ENCODE assay signal across 13 mouse cellular contexts in genomic region chrX:137170021-137170420, GRCm38 (mm10). TPM values are rescaled to one million over a fixed set of nuclear protein-coding genes. Genes with fewer than 3 reads are reported as not detected.
A peak's percentile ranks its signal among the peaks of the same experiment; 100 is the strongest.
DNase-seq lines count a peak whose midpoint lies in the region; ATAC-seq and TF ChIP-seq lines count a peak whose summit lies in the region.
"Had no signal": no experiment of that assay in that cellular context is flagged by ENCODE, and none has a peak within 500 bp of the region (broad histone marks: within the 10 kb centered on the region; RNA-seq: fewer than 3 reads in every experiment).

No protein-coding gene starts in this region.

- H3K4me2 ChIP-seq in hindbrain, postnatal 0 days (ENCODE audit: low read depth, low read length), result no peak overlapping the region
- no peak overlapping the region for H3K4me2 ChIP-seq in hindbrain, embryonic 12.5 days (replicated peaks)
- H3K4me2 ChIP-seq: heart, embryonic 15.5 days; limb, embryonic 13.5 days had no signal

- H3K4me1 ChIP-seq in hindbrain, postnatal 0 days (ENCODE audit: insufficient read depth, low read length), result no peaks in the 10 kb centered on the region
- no peaks in the 10 kb centered on the region for H3K4me1 ChIP-seq in hindbrain, embryonic 12.5 days
- H3K4me1 ChIP-seq in thymus, adult 2 months (replicated peaks; ENCODE audit: control insufficient read depth, insufficient read depth, low read length), result no peaks in the 10 kb centered on the region
- H3K4me1 ChIP-seq: heart, embryonic 15.5 days; limb, embryonic 13.5 days had no signal

- no peak for DNase-seq in hindbrain, postnatal 0 days (ENCODE audit: low spot score)
- peak; percentile 12 for DNase-seq in thymus, adult 2 months
- no peak for DNase-seq in thymus, adult 18-20 months
- peak; percentile 27 for DNase-seq in induced T-regulatory cell, adult 2 months (ENCODE audit: low read depth)
- no peak for DNase-seq in gastrocnemius, postnatal 25 days

- H3K4me3 ChIP-seq in hindbrain, postnatal 0 days (ENCODE audit: low read length), result no peak overlapping the region
- H3K4me3 ChIP-seq in hindbrain, embryonic 12.5 days, result no peak overlapping the region
- no peak overlapping the region for H3K4me3 ChIP-seq in thymus, adult 2 months (ENCODE audit: control insufficient read depth, insufficient read depth, low read length)
- H3K4me3 ChIP-seq: heart, embryonic 15.5 days; limb, embryonic 13.5 days had no signal

- H3K27ac ChIP-seq in hindbrain, postnatal 0 days, result no peak overlapping the region
- H3K27ac ChIP-seq in hindbrain, embryonic 12.5 days, result no peak overlapping the region
- no peak overlapping the region for H3K27ac ChIP-seq in thymus, adult 2 months (ENCODE audit: control insufficient read depth, insufficient read depth, low read length)
- H3K27ac ChIP-seq: heart, embryonic 15.5 days; limb, embryonic 13.5 days had no signal

- H3K9me3 ChIP-seq in hindbrain, postnatal 0 days (ENCODE audit: low read length), result no peaks in the 10 kb centered on the region
- H3K9me3 ChIP-seq in hindbrain, embryonic 12.5 days (replicated peaks), result no peaks in the 10 kb centered on the region
- H3K9me3 ChIP-seq: heart, embryonic 15.5 days; limb, embryonic 13.5 days had no signal

- H3K27me3 ChIP-seq in hindbrain, postnatal 0 days (ENCODE audit: insufficient read depth, low read length), result no peaks in the 10 kb centered on the region
- peaks cover 2% of the 10 kb centered on the region; the same call in 1 of the 2 replicates for H3K27me3 ChIP-seq in hindbrain, embryonic 12.5 days
- no peaks in the 10 kb centered on the region for H3K27me3 ChIP-seq in thymus, adult 2 months (ENCODE audit: control insufficient read depth, insufficient read depth, low read length)
- H3K27me3 ChIP-seq: heart, embryonic 15.5 days; limb, embryonic 13.5 days had no signal

- ATAC-seq in hindbrain, postnatal 0 days, result no peak
- ATAC-seq in hindbrain, embryonic 12.5 days (ENCODE audit: low FRiP score), result no peak
- ATAC-seq in frontal cortex, adult (ENCODE audit: low TSS enrichment), result no peak
- ATAC-seq in cerebellum, adult (ENCODE audit: insufficient number of reproducible peaks, low FRiP score, low TSS enrichment), result no peak

- 44% methylated on average over 7 of the region's 7 CpGs for WGBS in hindbrain, postnatal 0 days
- 44% methylated on average over 7 of the region's 7 CpGs for WGBS in hindbrain, embryonic 12.5 days
- 49% methylated on average over 7 of the region's 7 CpGs for WGBS in thymus, adult 2 months

- H3K9ac ChIP-seq in hindbrain, postnatal 0 days (replicated peaks; ENCODE audit: low read length), result no peak overlapping the region
- no peak overlapping the region for H3K9ac ChIP-seq in hindbrain, embryonic 12.5 days
- H3K9ac ChIP-seq: heart, embryonic 15.5 days; limb, embryonic 13.5 days had no signal

- no peaks in the 10 kb centered on the region for H3K36me3 ChIP-seq in hindbrain, postnatal 0 days (ENCODE audit: insufficient read depth, low read length)
- H3K36me3 ChIP-seq in hindbrain, embryonic 12.5 days, result no peaks in the 10 kb centered on the region
- no peaks in the 10 kb centered on the region for H3K36me3 ChIP-seq in thymus, adult 2 months (ENCODE audit: control insufficient read depth, insufficient read depth, low read length)
- H3K36me3 ChIP-seq: heart, embryonic 15.5 days; limb, embryonic 13.5 days had no signal

- TF ChIP-seq CTCF in hindbrain, postnatal 0 days (IDR thresholded peaks at IDR 0.05; ENCODE audit: low read depth), result peak; percentile 21
- no peak for TF ChIP-seq CTCF in thymus, adult 2 months (IDR thresholded peaks at IDR 0.05; ENCODE audit: borderline replicate concordance, control insufficient read depth, extremely low read depth, insufficient read depth, low read length, poor library complexity)

- TF ChIP-seq POLR2A in thymus, adult 2 months (IDR thresholded peaks at IDR 0.05; ENCODE audit: control insufficient read depth, extremely low read depth, insufficient read depth, low read length, poor library complexity), result no peak

RNA-seq across cellular contexts. Expression of gene Esx1, which starts 48.1 kb away (rescaled TPM):
- not detected in 2 replicates for total RNA-seq in hindbrain, postnatal 0 days (2014; rRNA removed)
- not detected in 2 replicates for polyA plus RNA-seq in hindbrain, postnatal 0 days (2015; fragmentation: Nextera tagmentation; extraction: Ambion mirVana)
- polyA plus RNA-seq in hindbrain, embryonic 12.5 days (2016; fragmentation: Nextera tagmentation; extraction: Ambion mirVana), result not detected in 2 replicates
- 0.10 TPM in 1 of 2 replicates, not detected in the other for polyA plus RNA-seq in thymus, adult 2 months (2012; rRNA removed)
- total RNA-seq in gastrocnemius, postnatal 25 days (2021), result not detected
- total RNA-seq: adrenal gland, postnatal 36 days; neutrophil, adult 5-6 weeks had no signal
- polyA plus RNA-seq: embryonic facial prominence, embryonic 14.5 days; heart, embryonic 15.5 days; limb, embryonic 13.5 days had no signal

Comparison
In these comparisons a context has a peak if more than half of its experiments do, and no peak if none do; other contexts are left out.
1. DNase-seq: peak in thymus, adult 2 months (single experiment) and induced T-regulatory cell, adult 2 months (single experiment); none in hindbrain, postnatal 0 days (single experiment), thymus, adult 18-20 months (0 of 2) and gastrocnemius, postnatal 25 days (single experiment).